Mouse (Mus musculus): ENCODE data around the gene Kcnf1. TPM values are rescaled to one million over a fixed set of nuclear protein-coding genes. Genes with fewer than 3 reads are reported as not detected.

Gene Kcnf1
- polyA plus RNA-seq (2016; fragmentation: Nextera tagmentation; extraction: Ambion mirVana), result 0.65 and 0.85 TPM in 2 replicates

- peak; percentile 25; the same call in 1 of the 2 replicates for ATAC-seq (ENCODE audit: insufficient number of reproducible peaks, insufficient read depth, low FRiP score, low TSS enrichment)
- Histone ChIP-seq H3K27ac (no peak within 1 kb of the TSS), H3K4me2 (replicated peaks) (peak within 1 kb of the TSS; percentile 99), H3K9me3 (no peaks in the 10 kb centered on the region), H3K9ac (peak within 1 kb of the TSS; percentile 56), H3K4me1 (0 out of 2 replicates have a peak, but pooled peaks cover 13% of the 10 kb centered on the region), H3K36me3 (no peaks in the 10 kb centered on the region), H3K4me3 (peak within 1 kb of the TSS; percentile 55), H3K27me3 (peaks cover 37% of the 10 kb centered on the region)
- WGBS, result 25% methylated on average over 4 of the region's 4 CpGs
Observed at GRCm38 (mm10) chr12:17176757-17177092, at the start of gene Kcnf1. Kcnf1 (minus strand) TSS chr12:17176888.

- H3K27me3 ChIP-seq, result no peaks in the 10 kb centered on the region
- WGBS, result 77% methylated on average over 5 of the region's 5 CpGs
- no peak overlapping the region for H3K9ac ChIP-seq
- no peaks in the 10 kb centered on the region for H3K4me1 ChIP-seq
- H3K9me3 ChIP-seq, result no peaks in the 10 kb centered on the region
- H3K4me2 ChIP-seq (replicated peaks), result no peak overlapping the region
- no peak overlapping the region for H3K4me3 ChIP-seq
- no peak for ATAC-seq (ENCODE audit: insufficient number of reproducible peaks, insufficient read depth, low FRiP score, low TSS enrichment)
- no peaks in the 10 kb centered on the region for H3K36me3 ChIP-seq
- no peak overlapping the region for H3K27ac ChIP-seq
Observed at GRCm38 (mm10) chr12:17225012-17225411, 48.3 kb upstream of the Kcnf1 start.

GRCm38 (mm10) chr12:17223050-17223449 is 46.4 kb upstream of the Kcnf1 start:
- Histone ChIP-seq H3K27ac (no peak overlapping the region), H3K36me3 (no peaks in the 10 kb centered on the region), H3K4me3 (no peak overlapping the region), H3K9me3 (no peaks in the 10 kb centered on the region), H3K27me3 (no peaks in the 10 kb centered on the region), H3K9ac (no peak overlapping the region), H3K4me2 (replicated peaks) (no peak overlapping the region), H3K4me1 (no peaks in the 10 kb centered on the region)
- ATAC-seq (ENCODE audit: insufficient number of reproducible peaks, insufficient read depth, low FRiP score, low TSS enrichment), result no peak
- WGBS, result 65% methylated on average over 3 of the region's 3 CpGs

- Histone ChIP-seq H3K9ac (no peak overlapping the region), H3K36me3 (no peaks in the 10 kb centered on the region), H3K4me3 (no peak overlapping the region), H3K4me1 (no peaks in the 10 kb centered on the region), H3K27ac (no peak overlapping the region), H3K4me2 (replicated peaks) (no peak overlapping the region), H3K27me3 (no peaks in the 10 kb centered on the region), H3K9me3 (no peaks in the 10 kb centered on the region)
- 45% methylated on average over 5 of the region's 5 CpGs for WGBS
- no peak for ATAC-seq (ENCODE audit: insufficient number of reproducible peaks, insufficient read depth, low FRiP score, low TSS enrichment)
Observed at GRCm38 (mm10) chr12:17221891-17222428, 45.3 kb upstream of the Kcnf1 start.

- Histone ChIP-seq H3K4me2 (replicated peaks) (no peak overlapping the region), H3K9ac (no peak overlapping the region), H3K9me3 (no peaks in the 10 kb centered on the region), H3K4me1 (no peaks in the 10 kb centered on the region), H3K36me3 (no peaks in the 10 kb centered on the region), H3K27ac (no peak overlapping the region), H3K27me3 (no peaks in the 10 kb centered on the region), H3K4me3 (no peak overlapping the region)
- no peak for ATAC-seq (ENCODE audit: insufficient number of reproducible peaks, insufficient read depth, low FRiP score, low TSS enrichment)
- 68% methylated on average over 5 of the region's 5 CpGs for WGBS
Observed at GRCm38 (mm10) chr12:17220631-17221030, 43.9 kb upstream of the Kcnf1 start.

GRCm38 (mm10) chr12:17219107-17219506 is 42.4 kb upstream of the Kcnf1 start:
- no peak overlapping the region for H3K4me3 ChIP-seq
- no peaks in the 10 kb centered on the region for H3K27me3 ChIP-seq
- no peaks in the 10 kb centered on the region for H3K9me3 ChIP-seq
- no peak for ATAC-seq (ENCODE audit: insufficient number of reproducible peaks, insufficient read depth, low FRiP score, low TSS enrichment)
- 78% methylated on average over 4 of the region's 4 CpGs for WGBS
- H3K36me3 ChIP-seq, result no peaks in the 10 kb centered on the region
- H3K27ac ChIP-seq, result no peak overlapping the region
- no peaks in the 10 kb centered on the region for H3K4me1 ChIP-seq
- H3K9ac ChIP-seq, result no peak overlapping the region
- H3K4me2 ChIP-seq (replicated peaks), result no peak overlapping the region

- Histone ChIP-seq H3K9ac (no peak overlapping the region), H3K27ac (no peak overlapping the region), H3K4me2 (replicated peaks) (no peak overlapping the region), H3K4me3 (no peak overlapping the region), H3K27me3 (no peaks in the 10 kb centered on the region), H3K9me3 (no peaks in the 10 kb centered on the region), H3K4me1 (no peaks in the 10 kb centered on the region), H3K36me3 (no peaks in the 10 kb centered on the region)
- 64% methylated on average over 8 of the region's 8 CpGs for WGBS
- ATAC-seq (ENCODE audit: insufficient number of reproducible peaks, insufficient read depth, low FRiP score, low TSS enrichment), result no peak
Observed at GRCm38 (mm10) chr12:17218390-17218789, 41.7 kb upstream of the Kcnf1 start.

GRCm38 (mm10) chr12:17215751-17216150 is 39.1 kb upstream of the Kcnf1 start:
- H3K27ac ChIP-seq, result no peak overlapping the region
- H3K27me3 ChIP-seq, result no peaks in the 10 kb centered on the region

GRCm38 (mm10) chr12:17202492-17203322 is 26.0 kb upstream of the Kcnf1 start:
- Histone ChIP-seq H3K27me3 (no peaks in the 10 kb centered on the region), H3K4me3 (no peak overlapping the region), H3K4me2 (replicated peaks) (no peak overlapping the region), H3K27ac (no peak overlapping the region), H3K9me3 (no peaks in the 10 kb centered on the region), H3K4me1 (peaks cover 8% of the 10 kb centered on the region; the same call in 1 of the 2 replicates), H3K36me3 (no peaks in the 10 kb centered on the region), H3K9ac (no peak overlapping the region)
- ATAC-seq (ENCODE audit: insufficient number of reproducible peaks, insufficient read depth, low FRiP score, low TSS enrichment), result no peak
- WGBS, result 25% methylated on average over 13 of the region's 13 CpGs

More at GRCm38 (mm10) chr12:17215751-17216150, 39.1 kb upstream of the Kcnf1 start:
- Histone ChIP-seq H3K9ac (no peak overlapping the region), H3K4me3 (no peak overlapping the region), H3K4me1 (no peaks in the 10 kb centered on the region), H3K4me2 (replicated peaks) (no peak overlapping the region), H3K9me3 (no peaks in the 10 kb centered on the region), H3K36me3 (no peaks in the 10 kb centered on the region)
- WGBS, result 89% methylated on average over 7 of the region's 7 CpGs
- ATAC-seq (ENCODE audit: insufficient number of reproducible peaks, insufficient read depth, low FRiP score, low TSS enrichment), result no peak

GRCm38 (mm10) chr12:17198621-17199020 is 21.9 kb upstream of the Kcnf1 start:
- no peak overlapping the region for H3K4me2 ChIP-seq (replicated peaks)
- H3K9ac ChIP-seq, result no peak overlapping the region
- no peaks in the 10 kb centered on the region for H3K9me3 ChIP-seq
- ATAC-seq (ENCODE audit: insufficient number of reproducible peaks, insufficient read depth, low FRiP score, low TSS enrichment), result no peak
- no peak overlapping the region for H3K27ac ChIP-seq
- WGBS, result 93% methylated on average over 5 of the region's 5 CpGs
- no peak overlapping the region for H3K4me3 ChIP-seq
- no peaks in the 10 kb centered on the region for H3K36me3 ChIP-seq
- H3K27me3 ChIP-seq, result no peaks in the 10 kb centered on the region
- H3K4me1 ChIP-seq, result peaks cover 8% of the 10 kb centered on the region; the same call in 1 of the 2 replicates

- H3K27ac ChIP-seq, result no peak overlapping the region
- no peak overlapping the region for H3K9ac ChIP-seq
- 81% methylated on average over 6 of the region's 6 CpGs for WGBS
- H3K4me1 ChIP-seq, result no peaks in the 10 kb centered on the region
- no peaks in the 10 kb centered on the region for H3K36me3 ChIP-seq
- no peak overlapping the region for H3K4me2 ChIP-seq (replicated peaks)
- H3K4me3 ChIP-seq, result no peak overlapping the region
- no peaks in the 10 kb centered on the region for H3K27me3 ChIP-seq
- ATAC-seq (ENCODE audit: insufficient number of reproducible peaks, insufficient read depth, low FRiP score, low TSS enrichment), result no peak
- H3K9me3 ChIP-seq, result no peaks in the 10 kb centered on the region
Observed at GRCm38 (mm10) chr12:17194140-17194539, 17.5 kb upstream of the Kcnf1 start.

- no peaks in the 10 kb centered on the region for H3K27me3 ChIP-seq
- WGBS, result 91% methylated on average over 1 of the region's 1 CpGs
- no peak overlapping the region for H3K4me3 ChIP-seq
- no peak overlapping the region for H3K9ac ChIP-seq
- no peaks in the 10 kb centered on the region for H3K36me3 ChIP-seq
- H3K9me3 ChIP-seq, result no peaks in the 10 kb centered on the region
- H3K4me1 ChIP-seq, result no peaks in the 10 kb centered on the region
- no peak overlapping the region for H3K27ac ChIP-seq
- ATAC-seq (ENCODE audit: insufficient number of reproducible peaks, insufficient read depth, low FRiP score, low TSS enrichment), result no peak
- H3K4me2 ChIP-seq (replicated peaks), result no peak overlapping the region
Observed at GRCm38 (mm10) chr12:17193311-17193710, 16.6 kb upstream of the Kcnf1 start.

All from embryonic facial prominence, embryonic 12.5 days (tissue).